Mouse (Mus musculus) limb, embryonic 14.5 days (tissue): Measurements from ENCODE around the gene Ptk7. TPM values are rescaled to one million over a fixed set of nuclear protein-coding genes. Genes with fewer than 3 reads are reported as not detected.

Experiments
- ATAC-seq: fragments of 200-750 bp; cut with Nextera tagmentation; 2 replicates; pipeline ENCODE4 v1.8.0; 2017; ENCODE audit warnings: low read depth, moderate number of reproducible peaks, moderate TSS enrichment; ENCODE audit not compliant: low FRiP score
- DNase-seq: peaks from one replicate; pipeline ENCODE4 v3.0.0-alpha.2; 2015; ENCODE audit warnings: low spot score
- H3K27ac ChIP-seq: fragments of 300-500 bp; sonication (generic); replicated peaks from 2 replicates; pipeline ENCODE4 v1.5.1; 2014; ENCODE audit warnings: low read depth, mild to moderate bottlenecking, low read length, moderate library complexity, mixed read lengths
- H3K27me3 ChIP-seq: fragments of 300-500 bp; sonication (generic); 2 replicates; pipeline ENCODE4 v1.6.1; 2014; ENCODE audit warnings: low read length, mixed read lengths; ENCODE audit not compliant: control insufficient read depth, insufficient read depth
- H3K36me3 ChIP-seq: fragments of 300-500 bp; sonication (generic); 2 replicates; pipeline ENCODE4 v1.6.1; 2014; ENCODE audit warnings: mild to moderate bottlenecking, low read length, moderate library complexity, mixed read lengths; ENCODE audit not compliant: control insufficient read depth, insufficient read depth
- H3K4me1 ChIP-seq: fragments of 300-500 bp; sonication (generic); 2 replicates; pipeline ENCODE4 v1.6.1; 2014; ENCODE audit warnings: antibody characterized with exemption, low read length, mixed read lengths; ENCODE audit not compliant: control insufficient read depth, insufficient read depth
- H3K4me2 ChIP-seq: fragments of 300-500 bp; sonication (generic); replicated peaks from 2 replicates; pipeline ENCODE4 v1.6.1; 2014; ENCODE audit warnings: low read depth, mild to moderate bottlenecking, low read length, moderate library complexity; ENCODE audit not compliant: severe bottlenecking
- H3K4me3 ChIP-seq: fragments of 300-500 bp; sonication (generic); replicated peaks from 2 replicates; pipeline ENCODE4 v1.5.1; 2014; ENCODE audit warnings: low read length
- H3K9ac ChIP-seq: fragments of 300-500 bp; sonication (generic); 2 replicates; pipeline ENCODE4 v1.6.1; 2014; ENCODE audit warnings: mild to moderate bottlenecking, low read depth, low read length, moderate library complexity; ENCODE audit not compliant: severe bottlenecking
- H3K9me3 ChIP-seq: fragments of 300-500 bp; sonication (generic); 2 replicates; pipeline ENCODE4 v1.6.1; 2016; ENCODE audit warnings: low read length; ENCODE audit not compliant: control insufficient read depth
- POLR2A ChIP-seq: fragments of 200-500 bp; IDR thresholded peaks from 2 replicates; pipeline ENCODE4 v1.8.0; 2012; ENCODE audit warnings: inconsistent platforms, mild to moderate bottlenecking, moderate library complexity, borderline replicate concordance; ENCODE audit not compliant: insufficient read depth, insufficient read length; ENCODE audit errors: extremely low read depth
- WGBS: fragments of 180-500 bp; shearing (Covaris S2); extraction: QIAGEN DNeasy Blood & Tissue Kit; methylation state at CpG from one replicate; pipeline ENCODE4 v1.1.7; 2014; 5-methylcytosine and 5-hydroxymethylcytosine counted together
- polyA plus RNA-seq, 2 experiments: library from polyadenylated mRNA; depleted of rRNA in 1 of 2; stranded (reverse) in 1 of 2; unstranded in 1 of 2; fragments of >200 nt; fragmentation: Nextera tagmentation in 1 of 2; extraction: Ambion mirVana in 1 of 2; gene quantifications; 2 replicates each; pipeline versions ENCODE4 v1.2.1 to v1.2.3; 2012 to 2014

Ptk7 gene
- polyA plus RNA-seq, 2 experiments: 73.8 to 89.4 TPM

DNA sequence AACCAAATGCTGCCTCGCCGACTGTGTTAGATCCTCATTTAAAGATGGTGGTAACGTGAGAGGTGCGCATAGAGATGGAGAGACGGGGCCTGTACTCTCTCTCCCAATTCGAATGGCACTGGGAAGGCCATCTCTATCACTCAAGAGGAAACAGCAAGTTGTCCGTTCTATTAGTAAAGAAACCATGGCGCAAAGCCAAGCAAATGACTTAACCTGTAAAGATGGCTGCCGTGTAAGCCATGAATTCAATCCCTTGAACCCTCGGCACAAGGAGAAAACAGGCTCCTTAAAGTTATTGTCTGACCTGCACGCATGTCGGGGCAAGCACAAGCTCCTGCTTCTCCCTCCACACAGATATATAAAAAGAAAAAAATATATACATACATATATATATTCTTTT lies 11.5 kb downstream of the Ptk7 start:
- Histone ChIP-seq H3K9ac (no peak overlapping the region), H3K27ac (peak overlapping the region; percentile 90), H3K4me1 (peaks cover 92% of the 10 kb centered on the region), H3K27me3 (no peaks in the 10 kb centered on the region), H3K4me2 (peak overlapping the region; percentile 47), H3K36me3 (peaks cover 5% of the 10 kb centered on the region; the same call in 1 of the 2 replicates), H3K4me3 (peak overlapping the region; percentile 21; the same call in 1 of the 2 replicates), H3K9me3 (no peaks in the 10 kb centered on the region)
- TF ChIP-seq POLR2A: no peak
- DNase-seq: peak; percentile 56
- no peak for ATAC-seq
- WGBS: 11% methylated on average over 12 of the region's 12 CpGs

GRCm38 (mm10) chr17:46613229-46613628 lies 16.1 kb downstream of the Ptk7 start:
- peak overlapping the region; percentile 27; the same call in 1 of the 2 replicates for H3K4me2 ChIP-seq
- no peaks in the 10 kb centered on the region; the same call in 1 of the 2 replicates for H3K36me3 ChIP-seq
- 23% methylated on average over 3 of the region's 3 CpGs for WGBS
- H3K4me3 ChIP-seq: no peak overlapping the region
- no peak overlapping the region for H3K9ac ChIP-seq
- ATAC-seq: no peak
- H3K27me3 ChIP-seq: no peaks in the 10 kb centered on the region
- H3K4me1 ChIP-seq: peaks cover 64% of the 10 kb centered on the region
- no peak for DNase-seq
- H3K27ac ChIP-seq: no peak overlapping the region; the same call in 1 of the 2 replicates
- H3K9me3 ChIP-seq: no peaks in the 10 kb centered on the region
- TF ChIP-seq POLR2A: no peak

- 10% methylated on average over 4 of the region's 4 CpGs for WGBS
- Histone ChIP-seq H3K4me1 (peaks cover 60% of the 10 kb centered on the region), H3K36me3 (no peaks in the 10 kb centered on the region; the same call in 1 of the 2 replicates), H3K27ac (no peak overlapping the region), H3K4me2 (peak overlapping the region; percentile 27), H3K27me3 (no peaks in the 10 kb centered on the region), H3K9me3 (no peaks in the 10 kb centered on the region), H3K9ac (0 out of 2 replicates have a peak overlapping the region, but pooled peaks have one; percentile 2), H3K4me3 (no peak overlapping the region)
- DNase-seq: no peak
- no peak for ATAC-seq
- no peak for TF ChIP-seq POLR2A
These were observed 16.5 kb downstream of the Ptk7 start for GRCm38 (mm10) chr17:46612820-46613219.

GRCm38 (mm10) chr17:46612189-46612588 lies 17.1 kb downstream of the Ptk7 start:
- 15% methylated on average over 2 of the region's 2 CpGs for WGBS
- no peak overlapping the region for H3K4me3 ChIP-seq
- no peaks in the 10 kb centered on the region for H3K27me3 ChIP-seq
- DNase-seq (no peak), ATAC-seq (no peak)
- no peak overlapping the region for H3K9ac ChIP-seq
- H3K4me2 ChIP-seq: peak overlapping the region; percentile 27; the same call in 1 of the 2 replicates
- no peak overlapping the region for H3K27ac ChIP-seq
- H3K36me3 ChIP-seq: no peaks in the 10 kb centered on the region; the same call in 1 of the 2 replicates
- H3K4me1 ChIP-seq: peaks cover 57% of the 10 kb centered on the region
- no peak for TF ChIP-seq POLR2A
- no peaks in the 10 kb centered on the region for H3K9me3 ChIP-seq

- WGBS: 96% methylated on average over 6 of the region's 6 CpGs
- H3K4me1 ChIP-seq: peaks cover 48% of the 10 kb centered on the region
- no peaks in the 10 kb centered on the region for H3K27me3 ChIP-seq
- no peak overlapping the region for H3K9ac ChIP-seq
- no peak for ATAC-seq
- no peak for DNase-seq
- H3K36me3 ChIP-seq: no peaks in the 10 kb centered on the region; the same call in 1 of the 2 replicates
- H3K4me3 ChIP-seq: no peak overlapping the region
- no peak overlapping the region for H3K4me2 ChIP-seq
- H3K27ac ChIP-seq: no peak overlapping the region
- H3K9me3 ChIP-seq: no peaks in the 10 kb centered on the region
- TF ChIP-seq POLR2A: no peak
These were observed 18.0 kb downstream of the Ptk7 start for GRCm38 (mm10) chr17:46611316-46611715.
